Mouse (Mus musculus) intestine, embryonic 14.5 days (tissue): Measurements from ENCODE around the gene Srebf1. TPM values are rescaled to one million over a fixed set of nuclear protein-coding genes. Genes with fewer than 3 reads are reported as not detected.
A peak's percentile ranks its signal among the peaks of the same experiment; 100 is the strongest.

Experiments used
- ATAC-seq: fragments of 200-750 bp; cut with Nextera tagmentation; replicated peaks from 2 replicates; pipeline ENCODE4 v1.8.0; 2017; ENCODE audit warnings: low read depth, moderate number of reproducible peaks, moderate TSS enrichment, moderate library complexity; ENCODE audit not compliant: low FRiP score, low TSS enrichment
- DNase-seq: peaks from one replicate; pipeline ENCODE4 v3.0.0-alpha.2; 2018; ENCODE audit warnings: low spot score
- H3K27ac ChIP-seq: fragments of 300-500 bp; sonication (generic); 2 replicates; pipeline ENCODE4 v1.5.1; 2014; ENCODE audit warnings: low read depth, mild to moderate bottlenecking, control low read depth
- H3K27me3 ChIP-seq: fragments of 300-500 bp; sonication (generic); replicated peaks from 2 replicates; pipeline ENCODE4 v1.6.1; 2014; ENCODE audit warnings: low read length, control low read depth; ENCODE audit not compliant: control insufficient read depth, insufficient read depth
- H3K36me3 ChIP-seq: fragments of 300-500 bp; sonication (generic); 2 replicates; pipeline ENCODE4 v1.6.1; 2014; ENCODE audit warnings: low read length, control low read depth; ENCODE audit not compliant: control insufficient read depth, insufficient read depth
- H3K4me1 ChIP-seq: fragments of 300-500 bp; sonication (generic); replicated peaks from 2 replicates; pipeline ENCODE4 v1.6.1; 2014; ENCODE audit warnings: low read length, control low read depth, mixed read lengths; ENCODE audit not compliant: control insufficient read depth, insufficient read depth
- H3K4me2 ChIP-seq: fragments of 300-500 bp; sonication (generic); 2 replicates; pipeline ENCODE4 v1.6.1; 2014; ENCODE audit warnings: low read length
- H3K4me3 ChIP-seq: fragments of 300-500 bp; sonication (generic); 2 replicates; pipeline ENCODE4 v1.5.1; 2014; ENCODE audit warnings: low read depth, low read length, control low read depth, mixed read lengths
- H3K9ac ChIP-seq: fragments of 300-500 bp; sonication (generic); 2 replicates; pipeline ENCODE4 v1.6.1; 2014; ENCODE audit warnings: mild to moderate bottlenecking, low read length
- H3K9me3 ChIP-seq: fragments of 300-500 bp; sonication (generic); 2 replicates; pipeline ENCODE4 v1.6.1; 2016; ENCODE audit warnings: low read length, control low read depth; ENCODE audit not compliant: control insufficient read depth
- WGBS: fragments of 180-500 bp; shearing (Covaris S2); extraction: QIAGEN DNeasy Blood & Tissue Kit; methylation state at CpG from one replicate; pipeline ENCODE4 v1.1.7; 2014; 5-methylcytosine and 5-hydroxymethylcytosine counted together
- polyA plus RNA-seq: library from polyadenylated mRNA; unstranded; fragments of >200 nt; fragmentation: Nextera tagmentation; extraction: Ambion mirVana; gene quantifications from 2 replicates; pipeline ENCODE4 v1.2.1, GENCODE M21; 2014

Gene Srebf1
- polyA plus RNA-seq, 1 experiment from 2014 or later: 97.7 TPM

- H3K4me3 ChIP-seq: peak overlapping the region; percentile 57
- no peaks in the 10 kb centered on the region for H3K9me3 ChIP-seq
- DNase-seq (peak; percentile 80), ATAC-seq (peak; percentile 6; the same call in 1 of the 2 replicates)
- H3K9ac ChIP-seq: peak overlapping the region; percentile 65
- H3K4me2 ChIP-seq: peak overlapping the region; percentile 99
- H3K4me1 ChIP-seq: peaks cover 77% of the 10 kb centered on the region
- peak overlapping the region; percentile 88 for H3K27ac ChIP-seq
- no peaks in the 10 kb centered on the region for H3K27me3 ChIP-seq
- H3K36me3 ChIP-seq: peaks cover 15% of the 10 kb centered on the region; the same call in 1 of the 2 replicates
- WGBS: 1% methylated on average over 42 of the region's 42 CpGs
These were observed 45.3 kb downstream of the Srebf1 start for GRCm38 (mm10) chr11:60176975-60177657.

- H3K4me3 ChIP-seq: peak overlapping the region; percentile 57
- H3K36me3 ChIP-seq: peaks cover 15% of the 10 kb centered on the region; the same call in 1 of the 2 replicates
- peak overlapping the region; percentile 65 for H3K9ac ChIP-seq
- no peaks in the 10 kb centered on the region for H3K27me3 ChIP-seq
- no peaks in the 10 kb centered on the region for H3K9me3 ChIP-seq
- peak; percentile 86 for DNase-seq
- peak overlapping the region; percentile 99 for H3K4me2 ChIP-seq
- H3K27ac ChIP-seq: peak overlapping the region; percentile 88
- 2% methylated on average over 71 of the region's 71 CpGs for WGBS
- peaks cover 75% of the 10 kb centered on the region for H3K4me1 ChIP-seq
- peak; percentile 50 for ATAC-seq
These were observed 46.0 kb downstream of the Srebf1 start for GRCm38 (mm10) chr11:60176182-60176974.

DNA sequence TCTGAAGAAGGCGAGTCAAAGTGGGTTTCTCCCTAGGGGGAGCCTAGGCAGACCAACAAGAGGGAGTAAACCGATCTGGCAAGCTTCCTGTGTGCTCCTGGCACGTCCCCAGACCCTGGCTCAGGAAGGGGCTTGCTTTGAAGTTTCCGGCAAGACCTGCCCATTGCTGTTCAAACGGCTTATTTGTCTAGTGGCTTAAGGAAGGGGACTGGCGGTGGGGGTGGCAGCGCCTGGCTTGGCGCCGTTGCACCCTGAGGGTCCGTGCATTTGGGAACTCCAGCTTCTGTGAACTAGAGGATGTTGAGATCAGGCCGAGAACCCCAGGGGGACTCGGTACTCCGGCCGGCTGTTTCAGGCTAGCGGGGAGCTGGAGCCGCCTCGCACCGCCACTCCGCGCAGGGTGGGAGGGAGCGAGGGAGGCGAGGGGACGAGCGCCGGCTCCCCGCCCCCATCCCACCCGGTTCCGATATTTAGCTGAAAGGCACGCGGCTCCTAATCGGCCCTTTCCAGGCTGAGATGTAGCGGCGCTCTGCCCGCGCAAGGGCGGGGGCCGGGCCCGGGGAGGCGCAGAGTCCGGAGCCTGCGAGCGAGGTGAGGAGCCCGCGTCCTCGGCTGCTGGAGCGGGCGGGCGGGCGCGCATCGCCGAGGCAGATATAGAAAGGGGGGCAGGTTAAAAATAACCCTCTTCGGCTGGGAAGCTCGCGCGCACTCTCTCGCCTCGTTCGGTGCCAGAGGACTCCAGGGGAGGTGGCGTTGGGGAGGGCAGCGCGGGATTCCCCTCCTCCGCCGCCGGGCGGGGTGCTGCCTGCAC lies 46.8 kb downstream of the Srebf1 start:
- ATAC-seq: peak; percentile 37
- under 1% methylated on average over 61 of the region's 66 CpGs for WGBS
- Histone ChIP-seq H3K9ac (peak overlapping the region; percentile 65), H3K9me3 (no peaks in the 10 kb centered on the region), H3K27ac (peak overlapping the region; percentile 88), H3K4me1 (peaks cover 67% of the 10 kb centered on the region), H3K36me3 (peaks cover 15% of the 10 kb centered on the region; the same call in 1 of the 2 replicates), H3K4me3 (peak overlapping the region; percentile 57), H3K27me3 (no peaks in the 10 kb centered on the region), H3K4me2 (peak overlapping the region; percentile 99)
- DNase-seq: peak; percentile 81

DNA sequence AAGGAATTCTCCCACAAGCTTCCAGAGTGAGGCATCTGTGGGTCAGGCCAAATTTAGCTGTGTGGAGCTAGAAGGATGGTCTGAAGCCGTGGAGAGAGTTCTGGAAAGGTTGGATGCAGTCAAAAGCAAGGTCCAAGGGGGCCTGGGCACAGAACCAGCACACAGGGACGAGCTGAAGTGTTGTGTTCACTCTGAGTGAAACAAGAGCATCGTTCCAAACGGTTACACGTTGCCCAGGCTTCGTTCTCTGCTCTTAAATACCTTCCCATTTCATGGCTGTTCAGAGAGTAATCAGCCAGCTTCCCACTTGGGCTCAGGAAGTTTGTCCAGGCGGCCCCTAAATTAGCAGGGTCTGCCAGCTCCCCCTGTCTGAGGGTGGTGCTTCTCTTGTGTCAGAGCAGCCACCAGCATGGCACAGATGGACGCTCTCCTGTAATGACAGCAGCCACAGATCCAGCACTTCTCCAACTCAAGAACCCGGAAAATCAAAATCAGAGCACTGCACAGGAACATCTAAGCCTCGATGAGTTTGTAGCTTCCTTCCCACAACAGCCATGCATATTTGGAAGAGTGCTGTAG lies 48.7 kb downstream of the Srebf1 start:
- 65% methylated on average over 10 of the region's 10 CpGs for WGBS
- no peak overlapping the region for H3K4me2 ChIP-seq
- H3K9ac ChIP-seq: no peak overlapping the region
- H3K4me1 ChIP-seq: peaks cover 61% of the 10 kb centered on the region
- H3K9me3 ChIP-seq: no peaks in the 10 kb centered on the region
- ATAC-seq: no peak
- H3K27ac ChIP-seq: no peak overlapping the region
- DNase-seq: no peak
- H3K36me3 ChIP-seq: peaks cover 15% of the 10 kb centered on the region; the same call in 1 of the 2 replicates
- H3K4me3 ChIP-seq: no peak overlapping the region
- H3K27me3 ChIP-seq: no peaks in the 10 kb centered on the region

- 76% methylated on average over 3 of the region's 3 CpGs for WGBS
- Histone ChIP-seq H3K4me1 (peaks cover 60% of the 10 kb centered on the region), H3K4me3 (no peak overlapping the region), H3K27me3 (no peaks in the 10 kb centered on the region), H3K9ac (no peak overlapping the region), H3K9me3 (no peaks in the 10 kb centered on the region), H3K36me3 (peaks cover 15% of the 10 kb centered on the region; the same call in 1 of the 2 replicates), H3K27ac (no peak overlapping the region), H3K4me2 (no peak overlapping the region)
- ATAC-seq (no peak), DNase-seq (no peak)
These were observed 50.3 kb downstream of the Srebf1 start for GRCm38 (mm10) chr11:60172074-60172473.

- H3K27me3 ChIP-seq: no peaks in the 10 kb centered on the region
- ATAC-seq (no peak), DNase-seq (no peak)
- no peak overlapping the region for H3K4me2 ChIP-seq
- no peak overlapping the region for H3K4me3 ChIP-seq
- H3K36me3 ChIP-seq: peaks cover 15% of the 10 kb centered on the region; the same call in 1 of the 2 replicates
- H3K27ac ChIP-seq: peak overlapping the region; percentile 51; the same call in 1 of the 2 replicates
- 9% methylated on average over 9 of the region's 9 CpGs for WGBS
- peaks cover 52% of the 10 kb centered on the region for H3K4me1 ChIP-seq
- no peak overlapping the region for H3K9ac ChIP-seq
- no peaks in the 10 kb centered on the region for H3K9me3 ChIP-seq
These were observed 53.6 kb downstream of the Srebf1 start for GRCm38 (mm10) chr11:60168780-60169179.

DNA sequence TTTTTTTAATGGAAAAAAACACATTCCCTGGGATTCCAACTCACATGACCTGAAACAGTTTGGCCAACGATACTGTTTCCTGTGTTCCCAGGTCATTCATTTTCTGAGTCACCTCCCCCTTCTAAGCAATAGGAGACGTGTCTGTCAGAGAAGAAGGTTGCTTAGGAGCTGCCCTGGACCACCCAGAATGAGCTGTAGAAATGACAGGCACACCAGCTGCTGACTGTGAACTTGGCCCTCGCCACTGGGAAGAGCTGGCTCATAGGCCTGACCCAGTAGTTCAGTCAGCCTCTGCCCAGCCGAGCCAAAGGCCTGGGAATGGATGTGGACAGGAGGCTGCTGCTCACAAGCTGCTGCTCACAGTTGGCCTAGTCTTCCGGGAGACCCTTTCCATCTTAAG lies 57.3 kb downstream of the Srebf1 start:
- 36% methylated on average over 5 of the region's 5 CpGs for WGBS
- no peak overlapping the region for H3K4me2 ChIP-seq

DNA sequence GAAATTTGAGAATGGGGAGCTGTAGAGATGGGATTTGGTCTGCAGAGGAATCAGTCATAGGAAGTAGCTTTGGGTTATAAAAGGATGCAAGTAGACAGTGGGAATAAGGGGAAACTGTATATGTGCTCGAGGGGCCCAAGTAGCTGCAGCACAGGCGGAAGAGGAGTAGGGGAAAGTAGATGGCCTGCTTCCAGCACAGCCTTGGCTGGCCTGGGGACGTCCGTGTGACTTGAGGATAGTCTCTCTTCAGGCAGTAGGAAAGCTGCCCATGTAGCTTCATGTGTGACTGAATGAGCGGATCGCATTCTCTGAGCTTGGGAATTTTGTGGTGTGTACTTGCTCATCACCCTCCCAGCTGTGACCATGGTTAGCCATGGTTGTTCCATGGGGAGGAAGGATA lies 57.9 kb downstream of the Srebf1 start:
- no peak for ATAC-seq
- WGBS: 69% methylated on average over 6 of the region's 6 CpGs
- H3K27me3 ChIP-seq: no peaks in the 10 kb centered on the region
- no peak overlapping the region for H3K9ac ChIP-seq
- H3K4me2 ChIP-seq: no peak overlapping the region
- peaks cover 49% of the 10 kb centered on the region for H3K4me1 ChIP-seq
- H3K36me3 ChIP-seq: peaks cover 10% of the 10 kb centered on the region
- no peak for DNase-seq
- H3K9me3 ChIP-seq: no peaks in the 10 kb centered on the region
- H3K4me3 ChIP-seq: no peak overlapping the region
- H3K27ac ChIP-seq: no peak overlapping the region

More for the DNA sequence above, 57.3 kb downstream of the Srebf1 start:
- peaks cover 13% of the 10 kb centered on the region for H3K36me3 ChIP-seq
- H3K27ac ChIP-seq: no peak overlapping the region
- no peak for DNase-seq
- no peak overlapping the region for H3K4me3 ChIP-seq
- no peaks in the 10 kb centered on the region for H3K27me3 ChIP-seq
- peaks cover 50% of the 10 kb centered on the region for H3K4me1 ChIP-seq
- no peak for ATAC-seq
- H3K9ac ChIP-seq: no peak overlapping the region
- no peaks in the 10 kb centered on the region for H3K9me3 ChIP-seq
